Mouse (Mus musculus): ENCODE measurements around the gene Syn3. TPM values are rescaled to one million over a fixed set of nuclear protein-coding genes. Genes with fewer than 3 reads are reported as not detected.
A peak's percentile ranks its signal among the peaks of the same experiment; 100 is the strongest.

Gene Syn3
- polyA plus RNA-seq, 1 experiment from 2014 or later: 4.4 TPM

- Histone ChIP-seq H3K4me2 (no peak overlapping the region), H3K4me1 (ENCODE audit: control insufficient read depth, insufficient read depth, low read length) (peaks cover 11% of the 10 kb centered on the region), H3K27ac (ENCODE audit: low read depth, low read length) (no peak overlapping the region), H3K4me3 (ENCODE audit: low read depth, low read length) (no peak overlapping the region), H3K36me3 (ENCODE audit: control insufficient read depth, insufficient read depth, low read length) (no peaks in the 10 kb centered on the region), H3K9me3 (ENCODE audit: control insufficient read depth, low read length) (no peaks in the 10 kb centered on the region), H3K27me3 (ENCODE audit: control insufficient read depth, insufficient read depth, low read length) (no peaks in the 10 kb centered on the region), H3K9ac (ENCODE audit: low read length) (no peak overlapping the region)
- no peak for DNase-seq (ENCODE audit: low spot score, missing footprints)
- 62% methylated on average over 5 of the region's 5 CpGs for WGBS
- no peak for ATAC-seq (ENCODE audit: low FRiP score)
Observed at GRCm38 (mm10) chr10:86455296-86456055, 43.2 kb downstream of the Syn3 start.

DNA sequence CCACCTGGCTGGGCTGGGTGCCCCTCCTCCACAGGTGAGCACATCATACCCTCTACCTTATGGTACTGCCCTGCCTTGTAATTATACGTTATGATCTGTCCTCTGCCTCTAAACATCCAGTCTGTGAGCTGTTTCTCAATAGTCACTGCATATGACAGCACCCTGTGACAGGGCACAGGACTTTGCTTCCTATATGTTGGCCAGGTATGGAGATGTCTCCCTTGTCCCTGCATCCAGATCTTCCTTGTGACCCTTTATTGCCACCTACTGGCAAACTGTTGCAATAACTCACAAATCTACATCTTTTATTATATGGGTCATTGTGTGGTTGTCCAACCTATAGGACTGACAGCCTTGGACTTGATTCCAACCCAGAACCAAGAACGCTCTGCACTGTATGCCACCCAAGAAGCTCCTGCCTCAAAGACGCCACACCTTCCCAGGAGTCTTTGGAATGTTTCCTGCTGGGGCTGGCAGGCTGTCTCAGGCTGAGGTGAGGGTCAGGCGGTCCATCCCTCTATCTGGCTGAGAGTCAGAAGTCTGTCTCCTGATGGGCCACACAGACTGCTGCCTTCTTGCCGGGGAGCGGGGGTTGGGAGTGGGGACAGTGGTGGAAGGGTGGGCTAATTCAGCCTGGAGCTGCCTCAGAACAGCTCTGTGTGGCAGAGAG, 46.2 kb downstream of the Syn3 start:
- WGBS: 50% methylated on average over 6 of the region's 6 CpGs
- H3K27me3 ChIP-seq (ENCODE audit: control insufficient read depth, insufficient read depth, low read length): no peaks in the 10 kb centered on the region
- H3K4me3 ChIP-seq (ENCODE audit: low read depth, low read length): no peak overlapping the region
- H3K9me3 ChIP-seq (ENCODE audit: control insufficient read depth, low read length): no peaks in the 10 kb centered on the region
- ATAC-seq (ENCODE audit: low FRiP score): peak; percentile 62
- no peaks in the 10 kb centered on the region for H3K36me3 ChIP-seq (ENCODE audit: control insufficient read depth, insufficient read depth, low read length)
- H3K27ac ChIP-seq (ENCODE audit: low read depth, low read length): no peak overlapping the region
- peaks cover 7% of the 10 kb centered on the region for H3K4me1 ChIP-seq (ENCODE audit: control insufficient read depth, insufficient read depth, low read length)
- H3K9ac ChIP-seq (ENCODE audit: low read length): no peak overlapping the region
- no peak overlapping the region for H3K4me2 ChIP-seq
- peak; percentile 93 for DNase-seq (ENCODE audit: low spot score, missing footprints)

- no peak overlapping the region for H3K9ac ChIP-seq (ENCODE audit: low read length)
- DNase-seq (ENCODE audit: low spot score, missing footprints) (no peak), ATAC-seq (ENCODE audit: low FRiP score) (no peak)
- no peak overlapping the region for H3K4me3 ChIP-seq (ENCODE audit: low read depth, low read length)
- no peaks in the 10 kb centered on the region for H3K27me3 ChIP-seq (ENCODE audit: control insufficient read depth, insufficient read depth, low read length)
- no peaks in the 10 kb centered on the region for H3K36me3 ChIP-seq (ENCODE audit: control insufficient read depth, insufficient read depth, low read length)
- H3K4me1 ChIP-seq (ENCODE audit: control insufficient read depth, insufficient read depth, low read length): no peaks in the 10 kb centered on the region
- no peaks in the 10 kb centered on the region for H3K9me3 ChIP-seq (ENCODE audit: control insufficient read depth, low read length)
- H3K27ac ChIP-seq (ENCODE audit: low read depth, low read length): no peak overlapping the region
- no peak overlapping the region for H3K4me2 ChIP-seq
- WGBS: 96% methylated on average over 5 of the region's 5 CpGs
Observed at GRCm38 (mm10) chr10:86451294-86451693, 47.4 kb downstream of the Syn3 start.

- H3K36me3 ChIP-seq (ENCODE audit: control insufficient read depth, insufficient read depth, low read length): no peaks in the 10 kb centered on the region
- H3K9me3 ChIP-seq (ENCODE audit: control insufficient read depth, low read length): no peaks in the 10 kb centered on the region
- no peak overlapping the region for H3K4me2 ChIP-seq
- ATAC-seq (ENCODE audit: low FRiP score) (no peak), DNase-seq (ENCODE audit: low spot score, missing footprints) (no peak)
- H3K4me1 ChIP-seq (ENCODE audit: control insufficient read depth, insufficient read depth, low read length): no peaks in the 10 kb centered on the region
- H3K4me3 ChIP-seq (ENCODE audit: low read depth, low read length): no peak overlapping the region
- H3K9ac ChIP-seq (ENCODE audit: low read length): no peak overlapping the region
- no peaks in the 10 kb centered on the region for H3K27me3 ChIP-seq (ENCODE audit: control insufficient read depth, insufficient read depth, low read length)
- H3K27ac ChIP-seq (ENCODE audit: low read depth, low read length): no peak overlapping the region
Observed at GRCm38 (mm10) chr10:86446649-86447048, 52.0 kb downstream of the Syn3 start.

DNA sequence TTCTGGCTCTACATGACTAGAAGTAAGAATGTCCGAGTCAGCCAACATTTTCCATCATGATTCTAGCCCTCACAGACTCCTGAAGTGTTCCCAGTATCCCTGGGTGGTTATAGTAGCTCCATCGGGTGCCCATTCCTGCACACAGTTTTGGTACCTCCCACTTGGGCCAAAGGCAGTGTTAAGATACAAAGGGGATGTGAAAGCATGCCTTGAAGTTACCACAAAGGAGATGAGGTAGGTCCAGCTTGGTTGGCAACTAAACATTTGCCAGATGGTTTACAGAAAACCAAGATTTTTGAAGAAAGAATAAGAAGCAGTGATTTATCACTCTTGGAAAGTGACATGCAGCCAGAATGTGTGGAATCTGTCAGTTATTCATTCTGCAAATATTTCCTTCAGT, 53.5 kb downstream of the Syn3 start:
- 76% methylated on average over 2 of the region's 2 CpGs for WGBS
- no peak for ATAC-seq (ENCODE audit: low FRiP score)
- no peaks in the 10 kb centered on the region for H3K4me1 ChIP-seq (ENCODE audit: control insufficient read depth, insufficient read depth, low read length)

DNA sequence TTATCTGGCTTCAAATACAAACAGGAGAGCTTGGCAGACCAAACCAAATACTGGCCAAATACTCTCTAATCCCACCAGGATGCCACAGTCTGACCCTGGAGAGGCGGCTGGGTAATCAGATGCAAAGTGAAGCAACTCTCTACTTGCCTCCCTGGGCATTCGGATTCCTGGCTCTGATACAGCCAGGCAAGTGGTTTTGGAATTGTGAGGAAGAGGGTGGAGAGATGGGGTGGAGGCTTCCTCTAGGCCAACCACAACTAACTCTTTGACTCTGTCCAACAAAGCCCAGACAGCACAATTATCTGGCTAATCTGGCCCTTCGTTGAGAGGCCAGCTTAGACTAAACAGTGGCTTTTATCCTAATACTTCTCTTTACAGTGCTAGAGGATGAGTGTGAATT, 54.0 kb downstream of the Syn3 start:
- no peaks in the 10 kb centered on the region for H3K9me3 ChIP-seq (ENCODE audit: control insufficient read depth, low read length)
- no peak for DNase-seq (ENCODE audit: low spot score, missing footprints)
- no peaks in the 10 kb centered on the region for H3K27me3 ChIP-seq (ENCODE audit: control insufficient read depth, insufficient read depth, low read length)
- H3K36me3 ChIP-seq (ENCODE audit: control insufficient read depth, insufficient read depth, low read length): no peaks in the 10 kb centered on the region
- H3K27ac ChIP-seq (ENCODE audit: low read depth, low read length): no peak overlapping the region
- 52% methylated on average over 3 of the region's 3 CpGs for WGBS
- no peaks in the 10 kb centered on the region for H3K4me1 ChIP-seq (ENCODE audit: control insufficient read depth, insufficient read depth, low read length)
- no peak for ATAC-seq (ENCODE audit: low FRiP score)
- no peak overlapping the region for H3K4me3 ChIP-seq (ENCODE audit: low read depth, low read length)
- H3K9ac ChIP-seq (ENCODE audit: low read length): no peak overlapping the region
- H3K4me2 ChIP-seq: no peak overlapping the region

More for the DNA sequence above, 53.5 kb downstream of the Syn3 start:
- DNase-seq (ENCODE audit: low spot score, missing footprints): no peak
- Histone ChIP-seq H3K36me3 (ENCODE audit: control insufficient read depth, insufficient read depth, low read length) (no peaks in the 10 kb centered on the region), H3K9me3 (ENCODE audit: control insufficient read depth, low read length) (no peaks in the 10 kb centered on the region), H3K27ac (ENCODE audit: low read depth, low read length) (no peak overlapping the region), H3K9ac (ENCODE audit: low read length) (no peak overlapping the region), H3K27me3 (ENCODE audit: control insufficient read depth, insufficient read depth, low read length) (no peaks in the 10 kb centered on the region), H3K4me3 (ENCODE audit: low read depth, low read length) (no peak overlapping the region), H3K4me2 (no peak overlapping the region)

DNA sequence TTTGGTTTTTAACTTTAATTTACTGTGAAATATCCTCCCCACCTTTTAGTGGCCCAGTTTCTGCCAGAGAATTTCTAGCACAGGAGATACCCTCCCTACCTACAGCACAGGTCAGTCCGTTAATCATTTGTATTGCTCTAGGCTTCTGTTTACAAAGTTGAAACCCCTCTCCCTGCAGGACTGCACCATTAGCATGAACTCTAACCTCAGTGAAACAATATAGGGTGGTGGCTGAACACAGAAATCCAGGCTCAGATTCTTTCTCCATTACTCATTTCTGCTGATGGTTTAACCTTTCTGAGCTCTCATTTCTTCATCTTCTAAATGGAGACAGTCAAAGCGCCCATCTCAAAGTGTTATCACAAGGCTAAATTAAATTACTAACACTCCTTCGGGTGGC, 56.9 kb downstream of the Syn3 start:
- DNase-seq (ENCODE audit: low spot score, missing footprints) (no peak), ATAC-seq (ENCODE audit: low FRiP score) (no peak)
- Histone ChIP-seq H3K4me2 (no peak overlapping the region), H3K9me3 (ENCODE audit: control insufficient read depth, low read length) (no peaks in the 10 kb centered on the region), H3K4me1 (ENCODE audit: control insufficient read depth, insufficient read depth, low read length) (no peaks in the 10 kb centered on the region), H3K27ac (ENCODE audit: low read depth, low read length) (no peak overlapping the region), H3K9ac (ENCODE audit: low read length) (no peak overlapping the region), H3K36me3 (ENCODE audit: control insufficient read depth, insufficient read depth, low read length) (no peaks in the 10 kb centered on the region), H3K4me3 (ENCODE audit: low read depth, low read length) (no peak overlapping the region), H3K27me3 (ENCODE audit: control insufficient read depth, insufficient read depth, low read length) (no peaks in the 10 kb centered on the region)
- WGBS: 78% methylated on average over 3 of the region's 3 CpGs

- Histone ChIP-seq H3K9ac (ENCODE audit: low read length) (no peak overlapping the region), H3K4me2 (no peak overlapping the region), H3K27ac (ENCODE audit: low read depth, low read length) (no peak overlapping the region), H3K36me3 (ENCODE audit: control insufficient read depth, insufficient read depth, low read length) (no peaks in the 10 kb centered on the region), H3K4me1 (ENCODE audit: control insufficient read depth, insufficient read depth, low read length) (no peaks in the 10 kb centered on the region), H3K27me3 (ENCODE audit: control insufficient read depth, insufficient read depth, low read length) (no peaks in the 10 kb centered on the region), H3K9me3 (ENCODE audit: control insufficient read depth, low read length) (no peaks in the 10 kb centered on the region), H3K4me3 (ENCODE audit: low read depth, low read length) (no peak overlapping the region)
- no peak for DNase-seq (ENCODE audit: low spot score, missing footprints)
- no peak for ATAC-seq (ENCODE audit: low FRiP score)
- WGBS: 93% methylated on average over 4 of the region's 4 CpGs
Observed at GRCm38 (mm10) chr10:86439640-86440039, 59.1 kb downstream of the Syn3 start.

GRCm38 (mm10) chr10:86437294-86437693, 61.4 kb downstream of the Syn3 start:
- Histone ChIP-seq H3K27ac (ENCODE audit: low read depth, low read length) (no peak overlapping the region), H3K36me3 (ENCODE audit: control insufficient read depth, insufficient read depth, low read length) (no peaks in the 10 kb centered on the region), H3K9ac (ENCODE audit: low read length) (no peak overlapping the region), H3K27me3 (ENCODE audit: control insufficient read depth, insufficient read depth, low read length) (no peaks in the 10 kb centered on the region), H3K4me3 (ENCODE audit: low read depth, low read length) (no peak overlapping the region), H3K4me1 (ENCODE audit: control insufficient read depth, insufficient read depth, low read length) (no peaks in the 10 kb centered on the region), H3K4me2 (no peak overlapping the region), H3K9me3 (ENCODE audit: control insufficient read depth, low read length) (no peaks in the 10 kb centered on the region)
- no peak for DNase-seq (ENCODE audit: low spot score, missing footprints)
- ATAC-seq (ENCODE audit: low FRiP score): no peak
- 93% methylated on average over 11 of the region's 11 CpGs for WGBS

Data from midbrain, embryonic 11.5 days (tissue).